In genomic region chr11:109439829-109440340, GRCm38 (mm10) we compare ENCODE assay signal across 8 mouse cellular contexts. TPM values are rescaled to one million over a fixed set of nuclear protein-coding genes. Genes with fewer than 3 reads are reported as not detected.
A peak's percentile ranks its signal among the peaks of the same experiment; 100 is the strongest.
DNase-seq lines count a peak whose midpoint lies in the region; ATAC-seq lines count a peak whose summit lies in the region.

No protein-coding gene starts in this region.

- peak overlapping the region; percentile 40 for H3K4me3 ChIP-seq in hindbrain, embryonic 14.5 days (replicated peaks; ENCODE audit: low read length)

- DNase-seq in R1 (ENCODE audit: low read depth, low spot score): peak; percentile 45
- DNase-seq in cerebellum, postnatal 36 days: peak; percentile 64 to 66
- DNase-seq in frontal cortex, postnatal 36 days (ENCODE audit: low spot score in 2 of 2): peak; percentile 55 to 58
- peak; percentile 75 for DNase-seq in hindbrain, embryonic 14.5 days (ENCODE audit: low spot score)
- DNase-seq in layer of hippocampus, postnatal 36 days: peak; percentile 30 to 47
- DNase-seq in lung, postnatal 25 days (ENCODE audit: low spot score): peak; percentile 77
- peak; percentile 74 for DNase-seq in ovary, postnatal 36 days (ENCODE audit: low spot score)
- DNase-seq in thymus, postnatal 10 days (ENCODE audit: low spot score in 2 of 2): peak; percentile 71 to 78

- H3K27ac ChIP-seq in hindbrain, embryonic 14.5 days: no peak overlapping the region

- no peaks in the 10 kb centered on the region for H3K9me3 ChIP-seq in hindbrain, embryonic 14.5 days (ENCODE audit: control insufficient read depth, low read length)

- peaks cover 10% of the 10 kb centered on the region for H3K4me1 ChIP-seq in hindbrain, embryonic 14.5 days (replicated peaks; ENCODE audit: control insufficient read depth, insufficient read depth, low read length)

- no peaks in the 10 kb centered on the region for H3K27me3 ChIP-seq in hindbrain, embryonic 14.5 days (ENCODE audit: control insufficient read depth, insufficient read depth, low read length)

- WGBS in hindbrain, embryonic 14.5 days: 1% methylated on average over 32 of the region's 32 CpGs

- peak; percentile 55; the same call in 1 of the 2 replicates for ATAC-seq in hindbrain, embryonic 14.5 days (ENCODE audit: low FRiP score)

- peak overlapping the region; percentile 71 for H3K9ac ChIP-seq in hindbrain, embryonic 14.5 days

- peaks cover 32% of the 10 kb centered on the region for H3K36me3 ChIP-seq in hindbrain, embryonic 14.5 days (replicated peaks; ENCODE audit: control insufficient read depth, insufficient read depth)

- H3K4me2 ChIP-seq in hindbrain, embryonic 14.5 days (replicated peaks): peak overlapping the region; percentile 75

RNA-seq across cellular contexts. Expression of gene Amz2, which starts 14.1 kb away (rescaled TPM):
- 55.6 and 65.8 TPM in 2 replicates for polyA plus RNA-seq in hindbrain, embryonic 14.5 days (2014; fragmentation: Nextera tagmentation; extraction: Ambion mirVana)
- total RNA-seq in layer of hippocampus, postnatal 36 days (2021): 10 to 100 TPM; 60.4 to 60.6 TPM

RNA-seq across cellular contexts. Expression of gene 9930022D16Rik, which starts 26.2 kb away (rescaled TPM):
- not detected in 2 replicates for polyA plus RNA-seq in hindbrain, embryonic 14.5 days (2014; fragmentation: Nextera tagmentation; extraction: Ambion mirVana)
- not detected for total RNA-seq in layer of hippocampus, postnatal 36 days (2021)

RNA-seq across cellular contexts. Expression of gene Arsg, which starts 33.3 kb away (rescaled TPM):
- 6.8 and 8.8 TPM in 2 replicates for polyA plus RNA-seq in hindbrain, embryonic 14.5 days (2014; fragmentation: Nextera tagmentation; extraction: Ambion mirVana)
- 10 to 100 TPM in 1 of 2 experiments, 1 to 10 TPM in 1; 9.6 to 12.2 TPM for total RNA-seq in layer of hippocampus, postnatal 36 days (2021)

RNA-seq across cellular contexts. Expression of gene Slc16a6, which starts 33.5 kb away (rescaled TPM):
- polyA plus RNA-seq in hindbrain, embryonic 14.5 days (2014; fragmentation: Nextera tagmentation; extraction: Ambion mirVana): 4.2 and 7.5 TPM in 2 replicates
- total RNA-seq in layer of hippocampus, postnatal 36 days (2021): 1 to 10 TPM; 5.2 to 6.2 TPM
